Mouse (Mus musculus) ovary, adult 18-20 months (tissue): ENCODE data around the gene Gm10181.
"Not testable (repeated sequence)": the region's sequence is repeated elsewhere in the genome, so short reads cannot be mapped to it uniquely, and the experiment has no call there.

Source experiments
- DNase-seq: peaks from one replicate; pipeline ENCODE4 v3.0.0; 2022; ENCODE audit warnings: low spot score, mixed read lengths

Gene Gm10181

DNA sequence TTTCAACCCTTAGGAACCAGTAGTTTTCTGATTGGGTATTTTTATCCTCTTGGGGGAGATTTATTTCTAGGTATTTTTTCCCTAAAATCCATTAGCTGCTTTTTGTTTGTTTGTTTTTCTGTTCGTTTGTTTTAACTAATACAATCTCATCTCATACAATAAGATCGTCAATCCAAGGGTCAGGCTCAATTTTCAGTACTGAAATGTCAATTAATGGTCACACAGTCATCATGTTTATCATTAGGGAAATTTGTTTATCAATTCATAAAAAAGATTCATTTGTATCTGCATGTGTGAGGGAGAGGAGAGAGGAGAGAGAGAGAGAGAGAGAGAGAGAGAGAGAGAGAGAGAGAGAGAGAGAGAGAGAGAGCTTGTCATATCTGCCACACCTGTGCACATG is at the start of gene Gm10181:
Gene Gm10181, plus strand, starts transcription at position 301 of the 400 bp plus-strand sequence.
- DNase-seq: no peak

DNA sequence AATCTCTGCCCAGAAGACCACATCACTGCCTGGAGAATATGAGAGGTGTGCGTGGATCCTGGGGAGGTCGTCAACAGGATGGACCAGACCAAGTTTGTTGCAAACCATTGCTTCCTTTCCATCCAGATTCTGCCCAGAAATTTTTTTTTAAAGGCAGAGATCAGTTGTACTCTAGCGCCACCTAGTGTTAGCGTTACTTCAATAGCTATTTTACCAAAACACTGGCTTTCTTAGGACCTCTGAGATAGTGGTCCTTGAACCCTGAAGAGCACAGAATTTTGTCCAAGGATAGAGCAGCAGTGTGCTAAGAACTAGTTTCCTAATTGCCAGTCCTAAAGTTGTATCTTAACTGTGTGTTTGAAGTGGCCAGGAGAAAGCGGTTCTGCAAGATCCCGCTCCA is 47.6 kb upstream of the Gm10181 start:
- no peak for DNase-seq

- DNase-seq: no peak
Observed at GRCm38 (mm10) chr9:25042162-25043111, 46.8 kb upstream of the Gm10181 start.

- DNase-seq: no peak
Observed at GRCm38 (mm10) chr9:25044325-25044724, 44.9 kb upstream of the Gm10181 start.

DNA sequence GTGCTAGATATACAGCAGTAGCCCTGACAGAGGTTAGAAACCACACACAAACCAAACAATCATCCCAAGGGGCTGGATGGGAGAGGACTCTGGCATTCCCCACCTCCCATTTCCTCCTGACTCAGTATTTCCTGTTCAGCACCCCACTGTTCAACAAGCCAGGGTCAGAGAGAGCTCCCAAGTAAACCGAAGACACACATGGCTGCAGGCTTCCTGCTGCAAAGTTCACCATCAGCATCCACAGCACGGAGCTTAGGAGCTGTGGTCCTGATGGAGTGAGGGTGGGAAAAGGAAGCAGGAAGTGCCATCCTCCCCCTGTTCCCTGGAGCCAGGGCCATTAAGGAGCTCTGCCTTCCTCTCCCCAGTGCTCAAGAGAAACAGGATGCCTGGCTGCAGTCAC is 40.9 kb upstream of the Gm10181 start:
- DNase-seq: no peak

- DNase-seq: no peak
Observed at GRCm38 (mm10) chr9:25048940-25049339, 40.3 kb upstream of the Gm10181 start.

DNA sequence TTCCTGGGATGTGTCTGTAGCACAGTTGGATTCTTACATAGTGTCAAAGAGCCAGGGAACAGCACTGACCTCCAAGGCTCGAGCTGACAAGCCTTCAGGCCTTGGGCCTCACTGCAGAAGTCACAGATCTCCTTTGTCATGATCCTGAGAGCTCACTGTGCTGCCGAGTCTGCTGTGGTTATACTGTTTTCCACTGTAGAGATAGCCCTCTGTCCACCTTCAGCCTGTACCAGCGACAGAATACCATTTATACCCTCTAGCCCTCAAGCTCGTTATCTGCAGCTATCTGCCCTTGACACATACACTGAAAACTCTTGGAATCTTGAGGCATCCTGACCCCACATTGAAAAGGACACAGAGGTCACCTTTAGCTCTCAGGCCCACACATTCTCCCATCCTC is 37.3 kb upstream of the Gm10181 start:
- no peak for DNase-seq

- DNase-seq: no peak
Observed at GRCm38 (mm10) chr9:25055650-25056376, 33.4 kb upstream of the Gm10181 start.

DNA sequence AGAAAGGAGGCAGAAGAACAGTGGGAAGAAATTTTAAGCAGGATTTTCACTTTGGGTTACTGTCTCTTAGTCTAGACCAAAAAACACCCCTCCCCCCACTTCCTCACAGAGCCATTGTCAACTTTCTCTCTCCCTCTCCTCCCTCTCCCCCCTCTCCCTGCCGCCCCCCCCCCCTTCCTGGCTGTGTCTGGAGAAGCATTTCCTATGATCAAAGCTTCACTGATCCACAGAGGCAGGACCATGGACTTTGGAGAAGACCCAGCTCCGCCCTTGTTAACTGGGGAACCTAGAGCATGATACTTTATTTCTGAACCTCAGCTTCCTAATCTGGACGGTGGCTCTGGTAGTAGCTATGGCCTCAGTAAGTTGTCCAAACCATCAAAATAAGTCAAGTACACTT is 30.5 kb upstream of the Gm10181 start:
- DNase-seq: no peak

DNA sequence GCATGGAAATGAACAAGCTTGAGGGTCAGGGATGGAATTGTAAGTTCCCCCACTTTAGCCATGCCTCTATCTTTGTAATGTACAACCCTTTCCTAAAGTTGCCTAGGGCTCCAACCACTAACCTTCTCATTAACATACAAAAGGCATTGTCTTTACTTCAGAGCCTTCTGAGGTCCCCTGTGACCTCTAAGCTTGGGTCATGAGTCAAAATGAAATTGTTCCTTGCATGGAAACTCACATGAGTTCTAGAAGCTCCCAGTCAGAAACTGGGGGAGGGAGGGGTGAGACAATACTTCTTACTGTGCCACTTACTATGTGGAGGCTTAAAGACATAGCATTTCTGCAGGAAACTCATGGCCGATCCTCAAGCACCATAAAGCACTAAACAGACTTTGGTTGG is 16.6 kb upstream of the Gm10181 start:
- DNase-seq: no peak

DNA sequence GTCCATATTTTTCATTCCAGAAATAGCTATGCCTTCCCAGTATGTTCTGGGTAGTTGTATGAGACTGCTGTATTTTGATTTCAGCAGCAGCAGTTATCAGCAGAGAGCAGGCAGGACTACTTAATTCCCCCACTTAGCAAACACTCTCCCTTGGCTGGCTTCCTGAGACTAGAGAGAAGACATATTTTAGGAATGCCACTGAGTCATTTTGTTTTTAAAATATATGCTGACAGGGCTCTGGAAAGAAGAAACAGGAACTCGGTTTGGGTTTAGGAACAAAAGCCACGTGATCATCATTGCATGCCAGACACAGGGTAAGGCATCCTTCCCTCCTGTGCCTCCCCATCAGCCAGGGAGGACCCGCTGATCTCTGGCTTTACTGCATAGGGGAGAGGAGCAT is 13.2 kb upstream of the Gm10181 start:
- DNase-seq: no peak

DNA sequence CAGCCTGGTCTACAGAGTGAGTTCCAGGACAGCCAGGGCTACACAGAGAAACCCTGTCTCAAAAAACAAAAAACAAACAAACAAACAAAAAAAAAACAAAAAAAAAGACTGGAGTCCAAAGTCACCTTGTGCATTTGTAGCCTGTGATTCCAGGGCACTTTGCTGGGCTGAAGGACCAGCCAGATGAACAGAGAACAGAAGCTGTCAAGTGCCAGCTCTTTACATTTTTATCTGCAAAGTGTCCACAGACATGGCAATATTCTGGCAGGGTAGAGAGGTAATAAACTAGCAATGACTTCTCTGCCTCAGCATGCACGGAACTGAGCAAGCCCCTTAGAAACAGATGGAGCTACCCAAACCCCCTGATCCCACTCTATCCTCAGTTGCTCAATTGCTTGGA is 12.7 kb upstream of the Gm10181 start:
- DNase-seq: no peak

GRCm38 (mm10) chr9:25090853-25091252 is 1.6 kb downstream of the Gm10181 start:
- DNase-seq: no peak

GRCm38 (mm10) chr9:25102881-25103280 is 13.7 kb downstream of the Gm10181 start:
- no peak for DNase-seq

DNA sequence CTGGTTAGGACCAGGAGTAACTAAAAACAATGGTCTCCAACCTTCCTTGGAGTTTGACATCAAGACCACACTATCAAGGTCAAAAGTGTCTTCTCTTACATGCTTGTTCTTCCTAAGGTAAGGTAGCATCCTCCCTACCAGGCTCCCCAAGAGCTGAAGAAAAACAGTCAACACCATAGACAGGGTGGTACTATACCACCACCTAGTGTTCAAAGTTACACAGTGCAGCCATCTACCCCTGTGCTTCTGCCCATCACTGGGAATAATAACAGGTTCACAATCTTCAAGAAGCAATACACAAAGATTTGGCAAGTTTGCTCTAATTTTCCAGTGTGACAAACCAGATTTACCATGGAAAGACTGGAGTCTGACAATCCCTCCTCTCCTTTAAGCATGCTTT is 15.4 kb downstream of the Gm10181 start:
- no peak for DNase-seq

DNA sequence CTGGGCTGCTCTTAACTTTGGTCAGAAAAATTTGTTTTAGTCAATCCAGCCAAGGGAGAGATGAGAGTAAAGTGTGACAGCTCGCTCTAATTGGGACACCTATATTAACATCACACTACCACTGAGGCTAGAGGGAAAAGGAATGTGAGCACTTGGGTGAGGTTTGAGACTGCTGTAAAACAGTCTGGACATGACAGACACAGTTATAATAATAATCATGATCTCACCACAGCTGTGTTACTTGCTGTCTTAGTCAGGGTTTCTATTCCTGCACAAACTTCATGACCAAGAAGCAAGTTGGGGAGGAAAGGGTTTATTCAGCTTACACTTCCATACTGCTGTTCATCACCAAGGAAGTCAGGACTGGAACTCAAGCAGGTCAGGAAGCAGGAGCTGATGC is 34.4 kb downstream of the Gm10181 start:
- DNase-seq: not testable (repeated sequence)

DNA sequence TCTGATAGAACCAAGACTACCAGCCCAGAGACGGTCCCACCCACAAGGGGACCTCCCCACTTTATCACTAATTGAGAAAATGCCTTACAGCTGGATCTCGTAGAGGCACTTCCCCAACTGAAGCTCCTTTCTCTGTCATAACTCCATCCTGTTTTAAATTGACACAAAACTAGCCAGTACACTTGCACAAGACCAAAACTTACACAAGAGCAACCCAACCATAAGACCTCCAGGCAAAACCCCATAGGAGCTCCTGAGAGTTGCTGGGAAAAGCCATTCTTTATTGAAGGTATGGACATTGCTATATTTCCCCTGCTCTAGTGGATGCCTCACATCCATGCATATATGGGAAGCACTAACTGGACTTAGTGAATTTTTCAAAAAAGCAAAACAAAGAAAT is 34.8 kb downstream of the Gm10181 start:
- DNase-seq: no peak

DNA sequence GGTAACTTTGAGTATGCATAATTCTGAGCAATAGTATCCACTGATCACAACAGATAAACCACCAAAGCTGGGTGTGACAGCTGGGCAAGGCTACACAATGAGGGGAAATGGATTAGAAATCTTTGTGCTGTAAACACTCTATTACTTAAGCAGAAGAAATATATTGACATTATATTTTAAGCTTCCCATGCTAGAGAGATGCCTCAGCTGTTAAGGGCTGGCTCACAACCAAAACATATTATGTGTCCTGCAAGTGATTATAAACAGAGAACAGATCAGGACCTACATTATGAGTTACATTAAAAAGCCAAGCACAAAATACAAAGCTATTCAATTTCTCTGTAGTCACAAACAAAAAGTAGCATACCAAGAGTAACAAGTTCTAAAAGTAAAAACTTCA is 43.0 kb downstream of the Gm10181 start:
- no peak for DNase-seq

GRCm38 (mm10) chr9:25132920-25133319 is 43.7 kb downstream of the Gm10181 start:
- no peak for DNase-seq

DNA sequence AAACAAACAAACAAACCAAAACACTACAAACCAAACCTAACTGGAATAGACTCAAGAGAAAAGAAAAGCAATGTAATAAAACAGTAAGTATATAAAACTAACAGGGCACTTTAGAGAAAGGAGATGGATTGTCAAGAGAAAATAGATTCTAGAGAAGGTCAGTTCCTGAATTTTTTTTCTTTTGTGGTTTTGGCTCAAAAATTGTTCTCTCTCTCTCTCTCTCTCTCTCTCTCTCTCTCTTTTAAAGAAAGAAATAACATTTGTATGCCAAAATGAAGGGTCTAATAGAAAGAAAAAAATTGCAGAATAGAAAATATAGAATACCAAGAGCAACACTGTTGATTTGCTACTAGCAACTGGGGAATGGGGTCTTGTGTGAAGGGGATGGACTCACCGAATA is 49.7 kb downstream of the Gm10181 start:
- no peak for DNase-seq
